Mouse (Mus musculus) lung, postnatal 0 days (tissue): ENCODE measurements at regions not wholly inside any gene's neighbourhood (a gene's known extent, or its start where the extent isn't known, plus 50 kb on each side); places are given as distances from the start of the nearest gene placed in this dataset.

Experiments
- ATAC-seq: fragments of 200-750 bp; cut with Nextera tagmentation; 2 replicates; pipeline ENCODE4 v1.8.0; 2017; ENCODE audit warnings: moderate library complexity
- DNase-seq: peaks from one replicate; pipeline ENCODE4 v3.0.0-alpha.2; 2016; ENCODE audit warnings: low spot score
- H3K27ac ChIP-seq: fragments of 300-500 bp; sonication (generic); 2 replicates; pipeline ENCODE4 v1.5.1; 2014; ENCODE audit warnings: antibody characterized with exemption, mild to moderate bottlenecking, low read length, mixed read lengths
- H3K27me3 ChIP-seq: fragments of 300-500 bp; sonication (generic); replicated peaks from 2 replicates; pipeline ENCODE4 v1.6.1; 2014; ENCODE audit warnings: low read length, mixed read lengths; ENCODE audit not compliant: insufficient read depth
- H3K36me3 ChIP-seq: fragments of 300-500 bp; sonication (generic); 2 replicates; pipeline ENCODE4 v1.6.1; 2014; ENCODE audit warnings: low read length, mixed read lengths; ENCODE audit not compliant: insufficient read depth
- H3K4me1 ChIP-seq: fragments of 300-500 bp; sonication (generic); 2 replicates; pipeline ENCODE4 v1.6.1; 2014; ENCODE audit warnings: antibody characterized with exemption, low read depth, low read length, mixed read lengths; ENCODE audit not compliant: insufficient read depth
- H3K4me2 ChIP-seq: fragments of 300-500 bp; sonication (generic); replicated peaks from 2 replicates; pipeline ENCODE4 v1.6.1; 2014; ENCODE audit warnings: low read depth, mild to moderate bottlenecking, low read length, moderate library complexity, mixed read lengths
- H3K4me3 ChIP-seq: fragments of 300-500 bp; sonication (generic); 2 replicates; pipeline ENCODE4 v1.5.1; 2014; ENCODE audit warnings: low read depth, low read length
- H3K9ac ChIP-seq: fragments of 300-500 bp; sonication (generic); replicated peaks from 2 replicates; pipeline ENCODE4 v1.6.1; 2014; ENCODE audit warnings: low read depth, mild to moderate bottlenecking
- H3K9me3 ChIP-seq: fragments of 300-500 bp; sonication (generic); 2 replicates; pipeline ENCODE4 v1.6.1; 2016; ENCODE audit warnings: low read length, mixed read lengths
- CTCF ChIP-seq: IDR thresholded peaks from 2 replicates; pipeline ENCODE4 v1.5.1; 2016; ENCODE audit warnings: antibody characterized with exemption, mild to moderate bottlenecking
- EP300 ChIP-seq: IDR thresholded peaks from 2 replicates; pipeline ENCODE4 v1.6.1; 2016; ENCODE audit warnings: antibody characterized with exemption, mild to moderate bottlenecking, control low read depth
- WGBS: fragments of 180-500 bp; shearing (Covaris S2); extraction: QIAGEN DNeasy Blood & Tissue Kit; methylation state at CpG from one replicate; pipeline ENCODE4 v1.1.7; 2014; 5-methylcytosine and 5-hydroxymethylcytosine counted together

GRCm38 (mm10) chr1:137955993-137956392, 219.5 kb downstream of the Ptprc start:
- no peak for TF ChIP-seq EP300
- DNase-seq, result no peak
- Histone ChIP-seq H3K4me3 (no peak overlapping the region), H3K4me2 (no peak overlapping the region), H3K27ac (no peak overlapping the region), H3K9ac (no peak overlapping the region), H3K9me3 (no peaks in the 10 kb centered on the region), H3K36me3 (no peaks in the 10 kb centered on the region), H3K27me3 (no peaks in the 10 kb centered on the region), H3K4me1 (no peaks in the 10 kb centered on the region)
- WGBS, result 78% methylated on average over 3 of the region's 3 CpGs
- no peak for ATAC-seq

GRCm38 (mm10) chr1:137955139-137955538, 220.4 kb downstream of the Ptprc start:
- Histone ChIP-seq H3K9me3 (no peaks in the 10 kb centered on the region), H3K4me3 (no peak overlapping the region), H3K4me1 (no peaks in the 10 kb centered on the region), H3K27me3 (no peaks in the 10 kb centered on the region), H3K4me2 (no peak overlapping the region), H3K9ac (no peak overlapping the region), H3K36me3 (no peaks in the 10 kb centered on the region), H3K27ac (no peak overlapping the region)
- DNase-seq (no peak), ATAC-seq (no peak)
- no peak for TF ChIP-seq EP300
- no peak for TF ChIP-seq CTCF
- 89% methylated on average over 2 of the region's 2 CpGs for WGBS

- Histone ChIP-seq H3K27ac (no peak overlapping the region), H3K4me2 (no peak overlapping the region), H3K27me3 (no peaks in the 10 kb centered on the region), H3K4me3 (no peak overlapping the region), H3K36me3 (no peaks in the 10 kb centered on the region), H3K9ac (no peak overlapping the region), H3K4me1 (no peaks in the 10 kb centered on the region), H3K9me3 (no peaks in the 10 kb centered on the region)
- ATAC-seq (no peak), DNase-seq (no peak)
- no peak for TF ChIP-seq EP300
- no peak for TF ChIP-seq CTCF
- WGBS, result 62% methylated on average over 1 of the region's 1 CpGs
Observed at GRCm38 (mm10) chr1:137953369-137953768, 222.1 kb downstream of the Ptprc start.

GRCm38 (mm10) chr1:137952777-137953176, 222.7 kb downstream of the Ptprc start:
- DNase-seq (no peak), ATAC-seq (no peak)
- Histone ChIP-seq H3K4me3 (no peak overlapping the region), H3K27ac (no peak overlapping the region), H3K9me3 (no peaks in the 10 kb centered on the region), H3K4me2 (no peak overlapping the region), H3K4me1 (no peaks in the 10 kb centered on the region), H3K27me3 (no peaks in the 10 kb centered on the region), H3K9ac (no peak overlapping the region), H3K36me3 (no peaks in the 10 kb centered on the region)
- 89% methylated on average over 1 of the region's 1 CpGs for WGBS
- TF ChIP-seq EP300 (no peak), CTCF (no peak)

- no peak overlapping the region for H3K4me2 ChIP-seq
- H3K9me3 ChIP-seq, result no peaks in the 10 kb centered on the region
- H3K9ac ChIP-seq, result no peak overlapping the region
- no peaks in the 10 kb centered on the region for H3K4me1 ChIP-seq
- no peak for TF ChIP-seq CTCF
- TF ChIP-seq EP300, result no peak
- no peak for DNase-seq
- no peak for ATAC-seq
- no peak overlapping the region for H3K4me3 ChIP-seq
- 0 out of 2 replicates have a peak, but pooled peaks cover 3% of the 10 kb centered on the region for H3K36me3 ChIP-seq
- 52% methylated on average over 1 of the region's 1 CpGs for WGBS
- no peaks in the 10 kb centered on the region for H3K27me3 ChIP-seq
- no peak overlapping the region for H3K27ac ChIP-seq
Observed at GRCm38 (mm10) chr1:137947900-137948299, 227.6 kb downstream of the Ptprc start.

- Histone ChIP-seq H3K27ac (no peak overlapping the region), H3K4me1 (no peaks in the 10 kb centered on the region), H3K9me3 (no peaks in the 10 kb centered on the region), H3K27me3 (no peaks in the 10 kb centered on the region), H3K4me2 (no peak overlapping the region), H3K4me3 (no peak overlapping the region), H3K9ac (no peak overlapping the region), H3K36me3 (0 out of 2 replicates have a peak, but pooled peaks cover 3% of the 10 kb centered on the region)
- WGBS, result 68% methylated on average over 11 of the region's 11 CpGs
- no peak for TF ChIP-seq CTCF
- TF ChIP-seq EP300, result no peak
- ATAC-seq (peak; percentile 40), DNase-seq (peak; percentile 63)
Observed at GRCm38 (mm10) chr1:137941776-137942522, 233.6 kb downstream of the Ptprc start.

GRCm38 (mm10) chr1:137935746-137936145, 239.8 kb downstream of the Ptprc start:
- H3K4me1 ChIP-seq, result no peaks in the 10 kb centered on the region
- H3K36me3 ChIP-seq, result peaks cover 6% of the 10 kb centered on the region; the same call in 1 of the 2 replicates
- H3K9me3 ChIP-seq, result no peaks in the 10 kb centered on the region
- DNase-seq (peak; percentile 60), ATAC-seq (no peak)
- no peak overlapping the region for H3K9ac ChIP-seq
- no peak overlapping the region for H3K27ac ChIP-seq
- TF ChIP-seq EP300 (no peak), CTCF (no peak)
- H3K4me2 ChIP-seq, result no peak overlapping the region
- H3K27me3 ChIP-seq, result no peaks in the 10 kb centered on the region
- WGBS, result 50% methylated on average over 4 of the region's 4 CpGs
- no peak overlapping the region for H3K4me3 ChIP-seq
